Mouse (Mus musculus) MEL (cell line): ENCODE results near the gene Mcub. TPM values are rescaled to one million over a fixed set of nuclear protein-coding genes. Genes with fewer than 3 reads are reported as not detected.

Source experiments
- DNase-seq: peaks from one replicate; pipeline ENCODE4 v3.0.0; 2011; ENCODE audit warnings: low read depth, low spot score
- H3K27ac ChIP-seq: 2 replicates; pipeline ENCODE4 v1.5.1; 2012; ENCODE audit warnings: low read depth, mild to moderate bottlenecking, control low read depth, low read length, moderate library complexity; ENCODE audit not compliant: control insufficient read depth
- H3K27me3 ChIP-seq, 2 experiments: fragments of 150-350 bp in 1 of 2; sonication (generic) in 1 of 2; 2 replicates each; pipeline ENCODE4 v1.6.1; 2012; ENCODE audit warnings: low read length in 2 of 2, mild to moderate bottlenecking in 2 of 2, improper control_type of control experiment in 1 of 2, moderate library complexity in 1 of 2; ENCODE audit not compliant: insufficient read depth in 2 of 2, control insufficient read depth in 1 of 2
- H3K36me3 ChIP-seq, 2 experiments: 2 replicates each; pipeline ENCODE4 v1.6.1; 2012 to 2014; ENCODE audit warnings: low read length in 2 of 2, improper control_type of control experiment in 1 of 2, inconsistent platforms in 1 of 2, mild to moderate bottlenecking in 1 of 2; ENCODE audit not compliant: insufficient read depth in 2 of 2, control insufficient read depth in 1 of 2
- H3K4me1 ChIP-seq, 2 experiments: fragments of 150-350 bp in 1 of 2; sonication (generic) in 1 of 2; 2 replicates each; pipeline ENCODE4 v1.6.1; 2012; ENCODE audit warnings: low read length in 2 of 2, improper control_type of control experiment in 1 of 2, mild to moderate bottlenecking in 1 of 2; ENCODE audit not compliant: insufficient read depth in 2 of 2, control insufficient read depth in 1 of 2
- H3K4me3 ChIP-seq, 2 experiments: fragments of 150-350 bp in 1 of 2; sonication (generic) in 1 of 2; 2 replicates each; pipeline ENCODE4 v1.5.1; 2012; ENCODE audit warnings: low read depth in 2 of 2, low read length in 2 of 2, mild to moderate bottlenecking in 2 of 2, moderate library complexity in 2 of 2, control low read depth in 1 of 2, improper control_type of control experiment in 1 of 2; ENCODE audit not compliant: control insufficient read depth in 1 of 2, insufficient read depth in 1 of 2
- H3K79me2 ChIP-seq: 2 replicates; pipeline ENCODE4 v1.6.1; 2012; ENCODE audit warnings: mild to moderate bottlenecking, low read length, moderate library complexity; ENCODE audit not compliant: control insufficient read depth, poor library complexity, insufficient read depth
- H3K9ac ChIP-seq: 2 replicates; pipeline ENCODE4 v1.6.1; 2012; ENCODE audit warnings: low read depth, mild to moderate bottlenecking, control low read depth, low read length, moderate library complexity; ENCODE audit not compliant: control insufficient read depth, poor library complexity, severe bottlenecking
- H3K9me3 ChIP-seq: fragments of 150-350 bp; sonication (generic); replicated peaks from 2 replicates; pipeline ENCODE4 v1.6.1; 2012; ENCODE audit warnings: mild to moderate bottlenecking, low read length, improper control_type of control experiment, moderate library complexity; ENCODE audit not compliant: insufficient read depth
- E2F4 ChIP-seq: IDR thresholded peaks from 2 replicates; pipeline ENCODE4 v1.6.1; 2011; ENCODE audit warnings: low read depth, low read length, improper control_type of control experiment, borderline replicate concordance
- GATA1 ChIP-seq: IDR thresholded peaks from 2 replicates; pipeline ENCODE4 v1.6.1; 2011; ENCODE audit warnings: low read depth, low read length, improper control_type of control experiment
- HCFC1 ChIP-seq: IDR thresholded peaks from 2 replicates; pipeline ENCODE4 v1.6.1; 2012; ENCODE audit warnings: low read depth, mild to moderate bottlenecking, inconsistent platforms, low read length, improper control_type of control experiment, moderate library complexity
- MAFK ChIP-seq: IDR thresholded peaks from 2 replicates; pipeline ENCODE4 v1.6.1; 2011; ENCODE audit warnings: low read depth, mild to moderate bottlenecking, low read length, improper control_type of control experiment, borderline replicate concordance
- MEF2A ChIP-seq: IDR thresholded peaks from 2 replicates; pipeline ENCODE4 v1.6.1; 2014; ENCODE audit warnings: low read depth, mild to moderate bottlenecking, inconsistent platforms, low read length, improper control_type of control experiment; ENCODE audit not compliant: poor library complexity, insufficient replicate concordance, severe bottlenecking; ENCODE audit errors: extremely low read depth
- MYB ChIP-seq: IDR thresholded peaks from 2 replicates; pipeline ENCODE4 v1.6.1; 2011; ENCODE audit warnings: mild to moderate bottlenecking, low read depth, low read length, improper control_type of control experiment
- MYC ChIP-seq: IDR thresholded peaks from 2 replicates; pipeline ENCODE4 v1.6.1; 2011; ENCODE audit warnings: low read depth, mild to moderate bottlenecking, low read length, improper control_type of control experiment, moderate library complexity
- NELFE ChIP-seq: IDR thresholded peaks from 2 replicates; pipeline ENCODE4 v1.6.1; 2011; ENCODE audit warnings: low read depth, low read length, improper control_type of control experiment
- POLR2AphosphoS5 ChIP-seq: IDR thresholded peaks from 2 replicates; pipeline ENCODE4 v1.6.1; 2012; ENCODE audit warnings: low read depth, borderline replicate concordance, mild to moderate bottlenecking, inconsistent platforms, low read length, moderate library complexity, mixed read lengths
- SMC3 ChIP-seq: IDR thresholded peaks from 2 replicates; pipeline ENCODE4 v1.6.1; 2011; ENCODE audit warnings: low read depth, low read length, improper control_type of control experiment
- TCF12 ChIP-seq: IDR thresholded peaks from 2 replicates; pipeline ENCODE4 v1.6.1; 2014; ENCODE audit warnings: low read depth, mild to moderate bottlenecking, inconsistent platforms, low read length, improper control_type of control experiment, moderate library complexity
- UBTF ChIP-seq: IDR thresholded peaks from 2 replicates; pipeline ENCODE4 v1.6.1; 2012; ENCODE audit warnings: low read depth, mild to moderate bottlenecking, inconsistent platforms, low read length, improper control_type of control experiment, moderate library complexity, borderline replicate concordance; ENCODE audit not compliant: insufficient read depth
- ZC3H11A ChIP-seq: IDR thresholded peaks from 2 replicates; pipeline ENCODE4 v1.6.1; 2012; ENCODE audit warnings: low read depth, mild to moderate bottlenecking, inconsistent platforms, low read length, improper control_type of control experiment
- ZKSCAN1 ChIP-seq: IDR thresholded peaks from 2 replicates; pipeline ENCODE4 v1.6.1; 2012; ENCODE audit warnings: low read depth, mild to moderate bottlenecking, inconsistent platforms, low read length, improper control_type of control experiment, moderate library complexity
- polyA plus RNA-seq, 2 experiments: library from polyadenylated mRNA; stranded (reverse) in 1 of 2; unstranded in 1 of 2; fragments of >175 nt in 1 of 2; fragments of >200 nt in 1 of 2; gene quantifications; 2 replicates each; pipeline versions ENCODE4 v1.2.1 to v1.2.4; 2012; ENCODE audit warnings: low replicate concordance in 2 of 2, low read depth in 1 of 2; ENCODE audit not compliant: insufficient read length in 2 of 2, insufficient read depth in 1 of 2, missing spikeins in 1 of 2
- total RNA-seq: library from RNA; depleted of rRNA; stranded (reverse); fragments of 300-350 nt; gene quantifications from 2 replicates; pipeline ENCODE4 v1.2.3, GENCODE M21; 2012

Mcub gene
- total and polyA plus RNA-seq, 3 experiments = not detected

- no peak overlapping the region for H3K27ac ChIP-seq
- no peak for DNase-seq
- H3K9ac ChIP-seq = no peak overlapping the region
- H3K9me3 ChIP-seq = no peaks in the 10 kb centered on the region
- H3K36me3 ChIP-seq = peaks cover 0 to 2% of the 10 kb centered on the region in 2 experiments; a peak in 2 of 4 replicates
- H3K27me3 ChIP-seq = no peaks in the 10 kb centered on the region
- TF ChIP-seq ZC3H11A (no peak), TCF12 (no peak), E2F4 (no peak), UBTF (no peak)
- TF ChIP-seq, all 39 proteins: peak for 0
- Histone ChIP-seq H3K4me1 (no peaks in the 10 kb centered on the region), H3K79me2 (no peaks in the 10 kb centered on the region), H3K4me3 (no peak overlapping the region)
Measured at GRCm38 (mm10) chr3:129981756-129982155, 11.8 kb upstream of the Mcub start.

GRCm38 (mm10) chr3:129979510-129979909, 9.5 kb upstream of the Mcub start:
- Histone ChIP-seq H3K4me1 (no peaks in the 10 kb centered on the region), H3K79me2 (no peaks in the 10 kb centered on the region), H3K4me3 (no peak overlapping the region), H3K27me3 (no peaks in the 10 kb centered on the region), H3K9me3 (no peaks in the 10 kb centered on the region), H3K9ac (no peak overlapping the region), H3K36me3 (peaks cover 0 to 2% of the 10 kb centered on the region in 2 experiments; a peak in 2 of 4 replicates), H3K27ac (no peak overlapping the region)
- no peak for TF ChIP-seq HCFC1
- TF ChIP-seq GATA1 = no peak
- DNase-seq = no peak

GRCm38 (mm10) chr3:129978716-129979115, 8.7 kb upstream of the Mcub start:
- Histone ChIP-seq H3K4me1 (no peaks in the 10 kb centered on the region), H3K9ac (no peak overlapping the region), H3K36me3 (peaks cover 0 to under 1% of the 10 kb centered on the region in 2 experiments; a peak in 2 of 4 replicates), H3K4me3 (no peak overlapping the region), H3K27me3 (no peaks in the 10 kb centered on the region), H3K9me3 (no peaks in the 10 kb centered on the region), H3K27ac (no peak overlapping the region), H3K79me2 (no peaks in the 10 kb centered on the region)
- TF ChIP-seq MAFK (no peak), SMC3 (no peak), MYB (no peak), TCF12 (no peak), POLR2AphosphoS5 (no peak), ZKSCAN1 (no peak), MEF2A (no peak), MYC (no peak), NELFE (no peak)
- DNase-seq = no peak
